Mouse (Mus musculus) hindbrain, postnatal 0 days (tissue): ENCODE measurements around the gene Ddx27. TPM values are rescaled to one million over a fixed set of nuclear protein-coding genes. Genes with fewer than 3 reads are reported as not detected.
A peak's percentile ranks its signal among the peaks of the same experiment; 100 is the strongest.

Experiments
- ATAC-seq: fragments of 200-750 bp; cut with Nextera tagmentation; 2 replicates; pipeline ENCODE4 v1.8.0; 2017; ENCODE audit warnings: mild to moderate bottlenecking, moderate TSS enrichment, moderate library complexity
- DNase-seq: peaks from one replicate; pipeline ENCODE4 v3.0.0-alpha.2; 2015; ENCODE audit warnings: low spot score
- H3K27ac ChIP-seq: fragments of 300-500 bp; sonication (generic); 2 replicates; pipeline ENCODE4 v1.5.1; 2014; ENCODE audit warnings: mild to moderate bottlenecking
- H3K27me3 ChIP-seq: fragments of 300-500 bp; sonication (generic); 2 replicates; pipeline ENCODE4 v1.6.1; 2014; ENCODE audit warnings: low read length, mixed read lengths; ENCODE audit not compliant: insufficient read depth
- H3K36me3 ChIP-seq: fragments of 300-500 bp; sonication (generic); 2 replicates; pipeline ENCODE4 v1.6.1; 2014; ENCODE audit warnings: low read length, mixed read lengths; ENCODE audit not compliant: insufficient read depth
- H3K4me1 ChIP-seq: fragments of 300-500 bp; sonication (generic); 2 replicates; pipeline ENCODE4 v1.6.1; 2014; ENCODE audit warnings: antibody characterized with exemption, low read length, mixed read lengths; ENCODE audit not compliant: insufficient read depth
- H3K4me2 ChIP-seq: fragments of 300-500 bp; sonication (generic); 2 replicates; pipeline ENCODE4 v1.6.1; 2014; ENCODE audit warnings: low read depth, mild to moderate bottlenecking, low read length, moderate library complexity, mixed read lengths
- H3K4me3 ChIP-seq: fragments of 300-500 bp; sonication (generic); 2 replicates; pipeline ENCODE4 v1.5.1; 2014; ENCODE audit warnings: low read length
- H3K9ac ChIP-seq: fragments of 300-500 bp; sonication (generic); replicated peaks from 2 replicates; pipeline ENCODE4 v1.6.1; 2014; ENCODE audit warnings: mild to moderate bottlenecking, low read length, moderate library complexity, mixed read lengths
- H3K9me3 ChIP-seq: fragments of 300-500 bp; sonication (generic); 2 replicates; pipeline ENCODE4 v1.6.1; 2016; ENCODE audit warnings: low read length, mixed read lengths
- CTCF ChIP-seq: IDR thresholded peaks from 2 replicates; pipeline ENCODE4 v1.5.1; 2016; ENCODE audit warnings: antibody characterized with exemption, control low read depth, low read depth
- WGBS: fragments of 180-500 bp; shearing (Covaris S2); extraction: QIAGEN DNeasy Blood & Tissue Kit; methylation state at CpG from one replicate; pipeline ENCODE4 v1.1.7; 2014; 5-methylcytosine and 5-hydroxymethylcytosine counted together
- polyA plus RNA-seq: library from polyadenylated mRNA; unstranded; fragments of >200 nt; fragmentation: Nextera tagmentation; extraction: Ambion mirVana; gene quantifications from 2 replicates; pipeline ENCODE4 v1.2.1, GENCODE M21; 2015
- total RNA-seq: library from RNA; depleted of rRNA; stranded (reverse); fragments of >200 nt; gene quantifications from 2 replicates; pipeline ENCODE4 v1.2.3, GENCODE M21; 2014

The Ddx27 gene
- total and polyA plus RNA-seq, 2 experiments from 2014 or later: 27.5 to 36.7 TPM

DNA sequence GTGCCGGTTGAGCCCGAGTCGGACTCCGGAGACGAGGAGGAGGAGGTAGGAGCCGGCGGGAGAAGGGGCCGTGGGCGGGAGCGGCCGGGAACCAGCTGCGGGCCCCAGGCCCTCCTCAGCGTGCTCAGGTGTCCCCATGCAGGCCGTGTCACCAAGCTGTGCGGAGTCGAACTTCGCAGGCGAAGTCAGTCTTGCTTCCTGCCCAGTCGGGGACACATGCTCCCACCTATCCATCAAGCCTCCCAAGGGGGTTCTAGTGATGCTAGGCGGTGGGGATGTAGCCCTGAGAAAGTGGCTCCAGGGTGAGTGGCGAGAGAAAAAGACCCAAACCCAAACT is 357 bp downstream of the Ddx27 start:
- Histone ChIP-seq H3K27ac (peak overlapping the region; percentile 79), H3K4me1 (peaks cover 9% of the 10 kb centered on the region), H3K9ac (peak overlapping the region; percentile 76), H3K9me3 (no peaks in the 10 kb centered on the region), H3K27me3 (no peaks in the 10 kb centered on the region), H3K4me2 (peak overlapping the region; percentile 97), H3K4me3 (peak overlapping the region; percentile 93), H3K36me3 (peaks cover 17% of the 10 kb centered on the region)
- TF ChIP-seq CTCF: no peak
- ATAC-seq (peak; percentile 78), DNase-seq (no peak)
- 0% methylated on average over 14 of the region's 21 CpGs for WGBS

DNA sequence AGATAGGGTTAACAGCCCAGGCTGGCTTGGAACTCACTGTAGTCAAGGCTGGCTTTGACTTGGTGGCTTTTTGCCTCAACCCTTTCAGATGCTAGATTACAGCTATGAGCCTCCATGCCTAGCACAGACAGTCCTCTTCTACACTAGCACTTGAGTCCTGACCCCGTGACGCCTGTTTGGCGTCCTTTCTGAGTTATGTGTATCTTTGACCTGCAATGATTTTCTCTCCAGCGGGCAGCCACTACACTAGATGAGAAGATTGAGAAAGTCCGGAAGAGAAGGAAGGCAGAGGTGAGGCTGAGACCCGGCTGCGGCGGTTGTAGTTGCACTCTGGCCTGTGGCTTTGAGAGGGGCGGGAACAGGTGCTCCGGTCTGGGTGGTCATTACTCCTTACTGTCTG is 4.4 kb downstream of the Ddx27 start:
- H3K27me3 ChIP-seq: no peaks in the 10 kb centered on the region
- peaks cover 46% of the 10 kb centered on the region for H3K36me3 ChIP-seq
- ATAC-seq (no peak), DNase-seq (no peak)
- H3K4me1 ChIP-seq: peaks cover 9% of the 10 kb centered on the region
- no peak for TF ChIP-seq CTCF
- WGBS: 97% methylated on average over 10 of the region's 10 CpGs
- no peaks in the 10 kb centered on the region for H3K9me3 ChIP-seq
- no peak overlapping the region for H3K27ac ChIP-seq
- no peak overlapping the region for H3K4me2 ChIP-seq
- H3K9ac ChIP-seq: no peak overlapping the region
- H3K4me3 ChIP-seq: no peak overlapping the region

DNA sequence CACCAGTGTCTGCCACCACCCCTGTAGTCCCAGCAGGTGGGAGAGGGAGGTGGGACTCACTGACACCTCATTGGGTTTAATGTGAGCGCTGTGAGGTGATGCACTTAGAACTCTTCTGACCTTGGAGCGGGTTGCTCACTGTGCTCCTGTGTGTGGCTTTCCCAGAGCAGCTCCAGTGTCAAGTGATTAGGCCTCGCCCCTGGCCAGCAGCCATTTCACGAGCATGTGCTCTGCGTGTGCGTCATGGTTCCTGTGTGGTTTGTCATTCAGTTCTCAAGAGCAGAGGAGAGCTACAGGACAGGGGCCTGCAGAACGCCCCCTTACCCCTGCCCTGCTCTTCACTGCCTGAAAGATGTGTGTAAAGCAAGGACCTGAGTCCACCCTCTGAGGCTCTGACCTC is 13.6 kb downstream of the Ddx27 start:
- H3K4me1 ChIP-seq: no peaks in the 10 kb centered on the region
- no peak for DNase-seq
- H3K36me3 ChIP-seq: peaks cover 76% of the 10 kb centered on the region
- H3K9me3 ChIP-seq: no peaks in the 10 kb centered on the region
- no peaks in the 10 kb centered on the region for H3K27me3 ChIP-seq
- ATAC-seq: no peak
- WGBS: 96% methylated on average over 7 of the region's 7 CpGs
- no peak for TF ChIP-seq CTCF
- no peak overlapping the region for H3K4me2 ChIP-seq
- no peak overlapping the region for H3K9ac ChIP-seq
- no peak overlapping the region for H3K27ac ChIP-seq
- H3K4me3 ChIP-seq: no peak overlapping the region

DNA sequence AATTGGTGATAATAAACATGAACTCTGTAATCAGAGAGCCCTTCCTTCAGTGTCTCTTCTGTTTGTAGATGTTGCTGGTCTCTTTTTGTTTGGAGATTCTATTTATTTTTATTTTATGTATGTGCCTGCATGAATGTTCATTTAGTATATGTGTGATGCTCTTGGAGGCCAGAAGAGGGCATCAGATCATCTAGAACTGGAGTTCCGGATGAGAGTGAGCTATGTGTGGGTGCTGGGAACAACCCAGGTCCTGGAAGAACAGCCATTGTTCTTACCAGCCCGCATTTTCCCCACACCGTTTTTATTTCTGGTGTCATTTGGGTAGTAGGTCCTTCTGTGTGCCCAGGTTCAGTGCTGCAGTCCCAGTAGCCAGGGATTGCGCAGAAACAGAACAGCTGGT is 15.5 kb downstream of the Ddx27 start:
- H3K27me3 ChIP-seq: no peaks in the 10 kb centered on the region
- no peak overlapping the region for H3K4me2 ChIP-seq
- TF ChIP-seq CTCF: no peak
- H3K9me3 ChIP-seq: no peaks in the 10 kb centered on the region
- no peak overlapping the region for H3K4me3 ChIP-seq
- ATAC-seq: no peak
- no peak overlapping the region for H3K27ac ChIP-seq
- no peaks in the 10 kb centered on the region for H3K4me1 ChIP-seq
- peaks cover 80% of the 10 kb centered on the region for H3K36me3 ChIP-seq
- H3K9ac ChIP-seq: no peak overlapping the region
- no peak for DNase-seq
- WGBS: 92% methylated on average over 4 of the region's 4 CpGs

DNA sequence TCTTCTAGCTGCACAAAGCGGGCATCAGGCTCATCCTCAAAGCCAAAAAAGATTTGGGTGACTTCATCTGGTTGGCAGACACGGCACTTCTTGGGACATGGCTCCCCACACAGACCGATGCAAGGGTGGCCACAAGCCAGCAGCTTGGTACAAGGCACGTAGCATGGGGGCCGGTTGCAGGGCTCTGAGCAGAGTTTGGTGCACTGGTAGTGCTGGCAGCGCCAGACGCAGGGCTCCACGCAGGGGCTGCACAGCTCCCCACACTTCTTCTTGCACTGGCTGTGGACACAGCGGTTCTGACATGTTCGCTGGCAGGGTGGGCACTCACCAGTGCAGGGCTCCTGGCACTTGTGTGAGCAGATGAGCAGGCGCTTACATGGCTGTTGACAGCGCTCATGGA is 22.7 kb downstream of the Ddx27 start:
- H3K27me3 ChIP-seq: no peaks in the 10 kb centered on the region
- no peak overlapping the region for H3K27ac ChIP-seq
- no peaks in the 10 kb centered on the region for H3K9me3 ChIP-seq
- no peak overlapping the region for H3K4me2 ChIP-seq
- DNase-seq (no peak), ATAC-seq (no peak)
- no peak overlapping the region for H3K9ac ChIP-seq
- no peak overlapping the region for H3K4me3 ChIP-seq
- peaks cover 95% of the 10 kb centered on the region for H3K36me3 ChIP-seq
- H3K4me1 ChIP-seq: no peaks in the 10 kb centered on the region
- no peak for TF ChIP-seq CTCF
- WGBS: 93% methylated on average over 12 of the region's 12 CpGs

DNA sequence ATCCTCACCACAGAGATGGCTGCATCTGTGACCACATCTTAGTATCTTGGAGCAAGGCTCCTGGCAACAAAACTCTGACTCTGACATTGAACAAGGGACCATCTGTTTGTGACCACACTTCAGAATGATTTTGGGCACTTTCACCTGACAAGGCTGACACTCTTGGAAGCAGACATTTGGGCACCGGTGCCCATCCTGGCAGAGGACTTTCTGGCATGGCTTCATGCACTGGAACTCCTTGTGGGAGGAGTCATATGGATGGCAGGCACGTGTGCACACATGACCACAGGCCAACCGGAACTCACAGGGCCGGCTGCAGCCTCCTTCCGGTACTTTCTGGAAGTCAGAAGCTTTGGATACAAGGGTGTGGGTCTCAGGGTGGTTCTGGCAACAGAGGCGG is 23.3 kb downstream of the Ddx27 start:
- WGBS: 87% methylated on average over 6 of the region's 6 CpGs
- no peak for ATAC-seq

DNA sequence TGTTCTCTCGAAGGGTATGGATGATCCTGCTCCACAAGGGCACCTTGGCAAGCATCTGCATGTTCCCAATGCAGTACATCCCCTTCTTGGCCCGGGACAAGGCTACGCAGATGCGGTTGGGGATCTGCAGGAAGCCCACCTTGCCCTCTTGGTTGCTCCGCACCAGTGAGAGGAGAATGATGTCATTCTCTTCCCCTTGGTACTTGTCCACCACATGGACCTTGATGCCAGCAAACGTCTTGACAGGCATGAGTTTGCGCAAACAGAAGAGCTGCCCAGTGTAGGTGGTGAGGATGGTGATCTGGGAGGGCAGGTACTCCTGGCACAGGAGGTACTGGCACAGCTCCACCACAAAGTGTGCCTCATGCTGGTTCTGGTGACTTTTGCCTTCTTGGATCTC is 23.7 kb downstream of the Ddx27 start:
- Histone ChIP-seq H3K4me2 (no peak overlapping the region), H3K9me3 (no peaks in the 10 kb centered on the region), H3K4me3 (no peak overlapping the region), H3K4me1 (no peaks in the 10 kb centered on the region), H3K27me3 (no peaks in the 10 kb centered on the region), H3K9ac (no peak overlapping the region), H3K36me3 (peaks cover 98% of the 10 kb centered on the region), H3K27ac (no peak overlapping the region)
- TF ChIP-seq CTCF: no peak
- ATAC-seq: no peak
- DNase-seq: no peak
- 92% methylated on average over 7 of the region's 7 CpGs for WGBS

More for the DNA sequence above, 23.3 kb downstream of the Ddx27 start:
- TF ChIP-seq CTCF: no peak
- H3K27ac ChIP-seq: no peak overlapping the region
- H3K36me3 ChIP-seq: peaks cover 98% of the 10 kb centered on the region
- H3K9me3 ChIP-seq: no peaks in the 10 kb centered on the region
- no peak for DNase-seq
- H3K4me3 ChIP-seq: no peak overlapping the region
- H3K4me2 ChIP-seq: no peak overlapping the region
- H3K9ac ChIP-seq: no peak overlapping the region
- no peaks in the 10 kb centered on the region for H3K27me3 ChIP-seq
- no peaks in the 10 kb centered on the region for H3K4me1 ChIP-seq

DNA sequence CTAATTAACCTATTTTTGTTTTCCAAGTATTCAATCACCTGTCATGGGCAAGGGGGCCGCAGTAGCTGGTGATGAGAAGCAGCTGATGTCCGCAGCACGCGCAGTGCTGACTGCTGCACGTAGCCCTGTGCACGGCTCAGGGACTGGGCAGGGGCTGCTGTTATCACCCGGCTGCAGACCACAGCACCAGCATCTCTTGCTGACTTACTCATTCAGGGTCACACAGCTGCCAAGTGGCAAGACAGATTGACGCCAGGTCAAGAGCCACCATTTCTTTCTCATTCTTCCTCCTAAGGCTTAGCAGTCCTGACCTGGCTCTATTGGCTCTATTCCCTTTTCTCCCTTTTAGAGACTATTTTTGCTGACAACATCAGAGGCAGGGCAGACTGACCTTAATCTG is 24.4 kb downstream of the Ddx27 start:
- Histone ChIP-seq H3K27ac (no peak overlapping the region), H3K4me2 (no peak overlapping the region), H3K9ac (no peak overlapping the region), H3K9me3 (no peaks in the 10 kb centered on the region), H3K4me1 (no peaks in the 10 kb centered on the region), H3K36me3 (peaks cover 98% of the 10 kb centered on the region), H3K4me3 (no peak overlapping the region), H3K27me3 (no peaks in the 10 kb centered on the region)
- ATAC-seq (0 out of 2 replicates have a peak, but pooled peaks have one; percentile 13), DNase-seq (no peak)
- TF ChIP-seq CTCF: no peak
- 82% methylated on average over 8 of the region's 8 CpGs for WGBS
